Mouse (Mus musculus): ENCODE measurements around the gene Slc30a3.

Slc30a3 gene

DNA sequence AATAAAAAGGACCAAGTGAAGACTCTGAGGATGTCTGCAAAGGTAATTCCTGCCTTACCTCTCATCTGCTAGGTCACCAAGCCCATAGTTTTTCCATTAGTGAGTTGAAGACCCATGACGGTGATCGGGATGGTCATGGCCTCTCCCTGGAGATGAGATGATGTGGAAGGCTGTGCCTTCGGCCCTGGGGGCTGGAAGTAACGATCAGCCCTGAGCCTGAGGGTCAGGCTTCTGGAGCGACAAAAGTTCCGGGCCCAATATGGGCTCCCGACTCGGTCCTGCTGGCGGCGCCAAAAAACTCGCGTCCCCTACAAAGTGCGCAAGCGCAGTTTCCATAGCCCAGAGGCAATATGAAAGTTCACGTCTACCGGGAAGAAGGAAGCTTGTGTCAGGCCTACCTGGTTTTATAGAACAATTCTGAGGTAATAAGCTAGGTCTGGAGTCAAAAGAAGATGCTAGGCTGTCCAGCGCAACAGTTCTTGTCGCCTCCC, at the start of gene Slc30a3:
Gene Slc30a3, minus strand, starts transcription at position 238 of the 491 bp plus-strand sequence.
- no peak for DNase-seq

DNA sequence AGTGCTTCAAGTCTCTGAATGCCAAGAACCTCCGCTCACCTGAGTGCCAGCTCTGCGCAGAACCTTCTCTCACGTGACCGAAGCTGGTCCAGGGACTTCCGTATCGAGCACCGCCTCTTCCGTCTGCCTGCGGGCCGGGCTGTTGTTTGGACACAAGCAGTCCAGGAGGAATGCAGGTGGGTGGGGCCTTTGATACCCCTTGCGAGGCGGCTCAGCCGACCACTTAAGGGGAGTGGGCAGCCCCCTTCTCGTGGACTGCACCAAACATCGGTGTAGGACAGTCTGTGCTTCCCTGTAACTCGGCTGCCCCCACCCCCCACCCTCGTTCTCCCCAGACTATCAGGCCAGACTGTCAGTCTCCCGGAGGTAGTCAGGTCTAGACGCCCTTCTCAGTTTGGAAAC, 46.1 kb upstream of the Slc30a3 start, which contains the start of gene Mpv17:
Gene Mpv17, minus strand, starts transcription at position 100 of the 402 bp plus-strand sequence.
- DNase-seq = peak; percentile 76

DNA sequence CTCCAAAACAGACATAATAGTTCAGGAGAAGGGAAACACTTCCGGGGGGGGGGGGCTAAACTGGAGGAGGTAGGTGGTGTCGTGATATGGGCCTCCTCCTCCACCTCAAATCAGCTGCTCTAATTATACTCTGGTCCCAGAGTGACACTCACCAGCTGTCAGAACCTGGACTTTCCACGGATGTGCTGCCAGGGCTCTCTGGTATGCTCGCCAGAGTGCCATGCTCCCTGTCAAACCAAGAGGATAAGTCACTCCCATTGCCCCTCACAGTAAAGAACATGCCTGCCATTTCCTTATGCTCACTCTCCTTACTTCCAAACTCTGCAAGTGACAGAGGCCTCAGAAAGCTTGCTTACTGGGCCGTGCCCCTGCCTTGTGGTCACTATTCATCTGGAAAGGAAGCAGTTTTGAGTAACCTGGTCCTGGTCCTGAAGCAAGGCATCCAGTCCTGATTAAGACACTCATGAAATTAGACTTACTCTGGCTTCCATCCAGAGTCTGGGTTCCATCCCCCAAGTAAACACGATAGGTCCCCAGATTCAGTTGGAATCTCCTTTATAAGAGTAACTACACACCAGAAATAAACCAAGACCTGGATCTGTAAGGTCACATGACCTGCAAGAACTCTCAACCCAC, 45.6 kb upstream of the Slc30a3 start:
- peak; percentile 5 for DNase-seq

DNA sequence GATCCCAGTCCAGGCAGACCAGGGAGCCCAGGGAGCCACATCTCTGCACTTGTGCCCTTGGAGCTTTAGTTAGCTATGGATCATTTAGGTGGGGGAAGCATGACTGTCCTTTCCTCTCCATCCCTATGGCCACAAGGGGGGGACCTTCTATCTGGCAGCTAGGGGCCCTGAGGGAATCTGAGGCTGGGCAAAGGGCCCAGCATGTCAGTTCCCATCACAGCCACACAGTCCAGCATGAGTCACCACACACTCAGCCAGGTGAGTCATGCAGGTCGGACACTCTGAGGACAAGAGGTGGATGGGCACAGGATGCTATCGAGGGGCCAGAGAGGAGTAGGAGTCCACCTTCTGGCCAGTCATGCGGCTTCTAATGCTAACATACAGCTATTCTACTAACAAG, 43.7 kb upstream of the Slc30a3 start:
- no peak for DNase-seq

DNA sequence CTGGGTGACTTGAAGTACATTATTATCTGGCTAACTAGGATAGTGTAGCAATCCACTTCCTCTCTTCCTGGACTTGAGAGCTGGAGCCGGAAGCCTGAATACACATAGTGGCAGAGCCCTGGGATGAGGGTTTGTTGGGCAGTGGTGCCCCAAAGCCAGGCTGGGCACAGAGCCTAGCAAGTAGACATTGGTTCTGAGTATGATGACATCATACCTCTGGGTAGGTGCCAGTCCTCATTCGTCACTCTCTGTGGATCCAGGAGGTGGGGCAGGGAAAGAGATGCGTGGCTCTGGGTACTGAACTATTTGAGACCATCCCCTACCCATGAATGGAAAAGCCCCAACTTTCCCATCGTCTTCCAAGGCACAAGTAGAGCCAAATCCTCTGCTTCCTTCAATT, 41.7 kb upstream of the Slc30a3 start:
- DNase-seq = no peak

DNA sequence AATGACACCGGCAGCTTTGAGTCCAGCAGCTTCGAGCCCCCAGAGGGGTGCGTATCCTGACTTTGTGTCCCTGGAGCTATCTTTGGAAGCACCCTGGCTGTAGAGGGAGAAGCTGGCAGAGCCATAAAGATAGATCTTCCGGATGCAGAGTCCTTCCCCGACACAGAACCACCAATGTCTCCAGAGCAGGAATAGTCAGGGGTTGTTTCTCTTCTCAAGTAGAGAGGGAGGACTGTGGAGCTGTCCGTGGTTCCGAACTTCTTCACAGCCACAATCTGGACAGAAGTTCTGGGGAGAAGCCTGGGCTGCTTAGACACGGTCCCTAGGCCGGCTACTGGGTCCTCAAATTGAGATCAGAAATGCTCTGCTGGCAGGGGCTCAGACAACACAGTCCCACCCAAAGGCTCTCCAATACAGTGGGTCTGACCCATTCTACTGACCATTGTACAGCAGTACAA, 31.0 kb upstream of the Slc30a3 start:
- DNase-seq = no peak

DNA sequence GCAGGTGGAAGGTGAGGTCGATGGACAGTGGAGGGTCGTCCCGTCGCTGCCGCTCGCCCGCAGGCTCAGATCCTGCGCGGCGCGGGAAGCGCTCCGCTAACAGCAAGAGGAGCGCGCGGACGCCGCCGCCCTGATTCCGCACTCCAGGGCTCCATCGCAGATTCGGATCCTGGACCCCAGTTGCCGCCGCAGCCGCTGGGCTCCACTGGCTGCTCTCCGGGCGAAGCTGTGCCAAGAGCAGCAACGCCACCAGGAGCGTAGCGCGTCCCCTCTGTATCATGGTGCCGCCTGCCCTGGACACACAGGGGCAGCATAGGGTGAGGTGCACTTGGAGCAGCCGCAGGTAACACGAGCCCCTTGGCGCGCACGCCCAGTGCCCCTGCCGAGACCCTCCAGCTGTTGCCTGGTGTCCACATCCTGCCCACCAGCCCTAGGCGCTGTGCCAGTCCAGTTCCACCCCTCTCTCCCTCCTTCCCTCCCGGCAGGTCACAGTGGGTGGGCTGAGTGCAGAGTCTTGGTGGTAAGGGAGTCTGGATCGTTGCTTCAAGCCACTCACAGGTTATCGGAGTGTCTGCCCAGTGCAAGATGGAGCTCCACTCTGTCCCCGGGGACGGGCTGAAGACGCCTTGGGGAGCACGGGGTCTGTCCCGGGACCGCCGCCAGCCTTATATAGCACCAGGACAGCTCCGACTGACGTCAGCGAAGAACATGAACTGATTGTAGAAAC, 30.4 kb upstream of the Slc30a3 start, which contains the start of gene Ucn:
Gene Ucn, minus strand, starts transcription at position 589 of the 727 bp plus-strand sequence.
- DNase-seq = no peak

DNA sequence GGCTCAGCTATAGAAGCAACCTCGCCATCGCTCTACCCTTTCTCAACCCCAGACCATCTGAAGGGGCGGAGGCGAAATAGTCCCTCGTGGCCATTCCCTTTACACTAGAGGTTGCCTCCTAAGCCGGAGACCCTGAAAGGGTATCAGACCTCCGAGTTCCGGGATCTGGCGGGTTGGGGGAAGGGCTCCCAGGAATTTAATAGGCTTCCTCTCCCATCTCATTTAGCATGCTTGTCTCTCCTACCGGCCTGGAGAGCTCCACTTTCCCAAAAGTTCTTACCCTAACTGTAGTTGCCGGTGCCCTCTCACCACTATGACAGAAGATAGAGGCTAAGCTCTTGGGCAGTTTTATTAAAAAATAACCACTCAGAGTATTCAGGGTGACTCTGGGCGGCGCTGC, 29.6 kb upstream of the Slc30a3 start:
- DNase-seq = no peak

DNA sequence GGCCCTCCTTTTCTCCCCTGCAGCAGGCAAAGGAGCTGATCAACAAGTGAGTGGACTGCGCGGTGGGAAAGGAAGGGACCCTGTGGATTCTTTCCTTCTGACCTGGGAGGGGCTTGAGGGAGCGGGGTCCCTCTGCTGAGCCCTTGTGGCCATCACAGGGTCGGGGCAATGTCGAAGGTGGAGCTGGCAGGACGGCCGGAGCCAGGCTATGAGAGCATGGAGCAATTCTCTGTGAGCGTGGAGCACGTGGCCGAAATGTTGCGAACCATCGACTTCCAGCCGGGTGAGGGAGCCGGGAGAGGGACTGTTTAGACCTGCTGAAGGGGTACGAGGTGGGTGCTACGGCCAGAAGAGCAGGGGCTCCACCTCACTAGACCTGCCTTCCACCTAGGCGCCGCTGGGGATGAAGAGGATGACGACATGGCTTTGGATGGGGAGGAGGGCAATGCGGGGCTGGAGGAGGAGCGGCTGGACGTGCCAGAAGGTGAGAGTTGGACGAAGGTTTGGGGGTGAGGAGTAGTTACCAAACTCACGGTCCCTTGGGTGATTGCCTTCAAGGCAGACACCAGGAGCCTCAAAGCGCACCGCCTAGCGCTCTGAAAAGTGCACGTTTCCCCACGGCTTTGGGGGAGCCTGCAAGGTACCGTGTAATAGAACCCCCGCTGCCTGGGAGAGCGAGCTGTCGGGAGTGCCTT, 28.8 kb upstream of the Slc30a3 start:
- no peak for DNase-seq

DNA sequence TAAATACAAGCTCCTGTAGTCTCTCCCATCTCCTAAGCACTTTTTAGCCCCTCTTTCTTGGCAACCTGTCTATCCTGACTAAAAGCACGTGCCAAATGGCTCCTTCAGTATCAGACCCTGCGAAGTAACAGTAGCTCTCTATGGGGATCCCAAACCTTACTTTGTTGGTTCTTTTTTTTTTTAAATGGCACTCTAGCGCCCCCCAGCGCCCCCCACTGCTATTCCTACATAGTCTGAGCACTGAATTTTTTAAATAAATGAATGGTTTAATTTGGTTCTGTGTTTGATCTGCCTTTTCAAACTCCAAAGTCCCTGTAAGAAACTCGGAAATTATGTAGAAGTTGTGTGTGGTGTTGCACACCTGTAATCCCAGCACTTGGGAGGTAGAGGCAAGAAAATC, 18.0 kb upstream of the Slc30a3 start:
- no peak for DNase-seq

DNA sequence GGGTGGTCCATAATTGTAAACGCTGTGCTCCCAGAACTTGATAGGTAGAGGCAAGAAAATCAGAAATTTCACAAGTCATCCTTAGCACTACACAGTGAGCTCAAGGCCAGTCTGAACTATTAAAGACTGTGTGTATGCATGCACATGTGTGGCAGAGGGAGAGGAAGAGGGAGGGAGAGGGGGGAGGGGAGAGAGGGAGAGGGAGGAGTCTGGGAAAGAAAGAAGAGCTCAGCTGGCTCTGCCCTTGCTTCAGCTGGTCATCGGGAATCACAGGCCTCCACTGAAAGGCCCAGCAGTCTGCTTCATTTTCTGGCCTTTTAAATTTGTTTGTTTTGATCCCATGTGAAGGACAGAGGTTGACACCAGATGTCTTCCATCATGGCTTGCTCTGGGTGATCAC, 15.4 kb upstream of the Slc30a3 start:
- no peak for DNase-seq

DNA sequence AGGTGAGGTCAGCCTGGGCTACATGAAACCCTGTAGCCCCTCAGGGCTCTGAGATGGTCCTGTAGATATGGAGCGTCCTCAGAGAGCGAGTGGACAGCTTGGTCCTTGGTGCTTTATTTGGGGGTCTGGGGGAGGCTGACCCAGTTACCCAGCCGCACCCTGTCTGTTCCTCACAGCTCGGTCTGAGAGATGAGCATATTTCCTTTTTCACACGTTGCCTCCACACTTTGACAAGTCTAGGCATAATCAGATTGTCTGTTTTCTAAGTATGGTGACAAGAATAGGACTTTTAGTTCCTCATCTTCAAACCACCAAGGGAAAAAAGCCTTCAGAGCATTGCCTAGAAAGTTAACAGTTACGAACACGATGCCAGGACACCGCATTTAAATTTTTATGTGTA, 13.1 kb upstream of the Slc30a3 start:
- no peak for DNase-seq

DNA sequence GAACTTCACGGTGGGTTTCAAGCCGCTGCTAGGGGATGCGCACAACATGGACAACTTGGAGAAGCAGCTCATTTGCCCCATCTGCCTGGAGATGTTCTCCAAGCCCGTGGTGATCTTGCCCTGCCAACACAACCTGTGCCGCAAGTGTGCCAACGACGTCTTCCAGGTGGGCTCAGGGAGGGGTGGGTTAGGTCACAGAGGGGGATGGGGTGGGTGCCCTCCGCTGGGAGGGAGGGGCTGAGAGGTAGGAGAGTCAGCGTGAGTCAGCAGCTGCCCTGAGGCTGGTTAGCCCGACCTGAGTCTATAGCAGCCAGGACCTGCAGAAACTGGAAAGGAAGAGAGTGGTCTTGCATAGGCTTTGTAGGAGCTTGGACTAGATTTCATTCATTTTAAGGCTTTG, 8.9 kb upstream of the Slc30a3 start:
- DNase-seq = no peak

DNA sequence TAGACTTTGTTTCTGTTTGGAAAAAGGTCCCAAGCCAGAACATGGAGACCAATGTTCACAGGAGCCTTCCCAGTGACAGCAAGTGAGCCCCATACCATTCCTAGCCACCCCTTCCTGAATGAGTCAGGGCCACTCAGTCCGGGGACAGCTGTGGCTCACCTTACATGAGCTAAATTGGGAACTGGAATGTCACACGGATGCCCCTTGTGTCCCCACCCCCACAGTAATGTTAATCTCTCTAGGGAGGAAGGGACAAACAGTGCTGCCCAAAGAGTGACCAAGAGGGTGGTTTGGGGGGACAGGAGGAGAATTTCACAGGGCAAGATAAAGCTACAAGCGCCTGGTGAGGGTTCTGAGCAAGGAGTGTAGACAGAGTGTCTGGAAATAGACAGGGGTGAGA, 8.3 kb upstream of the Slc30a3 start, which contains the start of gene Trim54:
Gene Trim54, plus strand, starts transcription at position 359 of the 400 bp plus-strand sequence.
- no peak for DNase-seq

DNA sequence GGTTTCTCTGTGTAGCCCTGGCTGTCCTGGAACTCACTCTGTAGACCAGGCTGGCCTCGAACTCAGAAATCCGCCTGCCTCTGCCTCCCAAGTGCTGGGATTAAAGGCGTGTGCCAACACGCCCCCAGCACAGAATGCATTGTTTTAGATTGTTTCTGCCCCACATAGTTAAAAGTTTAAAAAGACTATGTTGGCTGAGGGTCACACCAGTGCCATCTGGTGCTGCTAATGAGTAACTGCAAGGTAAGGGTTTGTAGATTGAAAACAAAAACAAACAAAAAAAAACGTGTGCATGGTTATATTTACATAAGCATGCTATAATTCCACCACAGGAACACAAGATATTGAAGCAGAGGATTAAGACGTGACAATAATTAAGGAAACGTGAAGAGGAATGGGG, 2.7 kb upstream of the Slc30a3 start:
- no peak for DNase-seq

DNA sequence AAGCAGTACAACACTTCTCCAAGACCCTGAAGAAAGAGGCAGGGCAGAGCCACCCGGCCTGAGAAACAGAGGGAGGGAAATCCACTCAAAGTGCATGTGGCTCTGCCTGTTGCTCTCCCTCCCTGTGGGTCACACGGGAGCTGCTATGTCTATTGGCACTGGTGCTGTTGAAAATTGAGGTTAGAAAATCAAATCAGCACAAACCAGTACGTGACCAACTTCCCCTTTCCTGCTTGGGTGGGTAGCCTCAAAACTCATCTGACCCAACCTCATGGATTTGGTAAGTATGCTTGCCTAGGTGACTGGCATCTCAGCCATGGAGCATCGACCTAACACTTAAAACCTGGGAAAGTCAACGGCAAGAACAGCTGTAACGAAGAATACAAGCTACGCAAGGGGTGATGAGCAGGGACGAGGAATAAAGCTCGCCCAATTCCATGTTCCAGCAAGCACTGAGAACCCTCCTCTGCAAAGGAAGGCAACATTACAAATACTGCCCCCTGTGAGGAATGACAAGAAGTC, 2.2 kb downstream of the Slc30a3 start, which contains the start of gene Dnajc5g:
Gene Dnajc5g, plus strand, starts transcription at position 472 of the 522 bp plus-strand sequence.
- DNase-seq = no peak

DNA sequence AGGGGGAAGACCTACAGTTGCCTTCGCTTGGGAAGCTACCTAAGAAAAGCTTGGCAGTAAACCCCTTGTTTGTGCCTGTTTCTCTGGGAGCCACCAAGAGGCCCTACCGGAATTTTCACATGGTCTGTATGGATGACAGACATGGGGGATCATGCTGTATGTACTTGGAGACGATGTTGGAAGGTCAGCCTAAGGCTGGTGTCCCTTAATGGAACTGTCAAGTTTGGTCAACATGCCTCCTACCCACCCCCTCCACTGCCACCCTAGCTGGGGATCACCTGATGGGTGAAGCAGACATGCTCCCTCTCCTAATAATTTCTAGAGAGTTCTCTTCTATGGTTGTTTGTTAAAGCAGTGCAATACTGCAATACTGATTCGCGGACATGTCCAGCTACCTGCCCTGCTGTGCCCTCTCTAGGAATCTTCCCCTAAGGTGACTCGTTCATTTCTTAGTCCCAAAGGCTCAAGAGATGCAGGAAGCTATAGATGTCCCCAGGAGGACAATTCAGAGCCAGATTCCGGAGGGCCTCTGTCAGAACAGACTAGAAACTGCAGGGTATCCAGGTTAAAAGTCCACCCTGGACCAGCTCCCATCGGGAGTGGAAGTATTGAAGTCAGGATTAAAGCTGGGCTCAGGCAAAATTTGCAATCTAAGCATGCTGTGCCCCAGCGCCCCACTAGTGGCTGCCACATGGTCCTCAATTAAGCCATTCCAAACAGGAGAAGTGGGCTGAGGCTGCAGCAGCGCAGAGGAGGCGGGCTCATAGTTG, 12.1 kb downstream of the Slc30a3 start:
- DNase-seq = no peak

DNA sequence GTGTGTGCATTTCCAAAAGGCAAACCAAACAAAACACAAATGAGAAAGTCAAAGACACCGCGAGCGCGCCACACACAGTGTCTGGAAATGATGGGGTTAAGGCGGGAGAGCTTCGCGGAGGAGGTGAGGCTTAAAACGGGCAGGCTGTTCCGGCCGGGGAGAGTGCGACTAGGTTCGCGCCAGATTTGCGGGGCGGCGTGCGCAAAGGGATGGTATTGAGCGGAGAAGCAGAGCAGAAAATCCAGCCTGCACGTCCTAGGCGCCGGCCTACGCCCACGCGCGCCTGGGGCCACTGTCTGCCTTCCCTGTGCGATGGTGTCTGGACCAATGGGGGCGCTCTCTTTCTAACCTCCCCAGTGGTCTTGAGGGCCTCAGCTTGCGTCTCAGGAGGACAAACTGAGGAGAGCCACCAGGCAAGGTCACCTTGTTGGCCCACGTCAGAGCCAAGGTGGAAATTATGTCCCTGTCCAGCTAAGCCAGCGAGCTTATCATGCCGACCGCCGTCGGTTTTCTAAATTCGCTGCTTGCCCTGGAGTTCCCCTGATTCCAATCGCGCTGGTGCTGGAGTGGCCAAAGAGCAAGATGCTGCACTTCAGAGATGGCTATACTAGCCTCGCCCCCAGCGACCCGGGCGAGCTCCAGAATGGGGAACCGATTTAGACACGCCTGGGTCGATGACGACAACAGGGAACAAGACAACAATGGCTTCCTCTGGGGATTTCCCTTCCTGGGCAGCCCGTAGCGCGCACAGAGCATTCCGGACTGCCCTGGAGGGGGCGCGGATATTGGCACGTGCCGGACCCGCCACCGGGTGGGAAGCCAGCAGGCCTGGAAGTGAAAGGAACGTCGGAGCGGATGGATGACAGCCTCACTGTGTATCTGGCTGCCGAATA, 13.0 kb downstream of the Slc30a3 start:
- peak; percentile 49 for DNase-seq

DNA sequence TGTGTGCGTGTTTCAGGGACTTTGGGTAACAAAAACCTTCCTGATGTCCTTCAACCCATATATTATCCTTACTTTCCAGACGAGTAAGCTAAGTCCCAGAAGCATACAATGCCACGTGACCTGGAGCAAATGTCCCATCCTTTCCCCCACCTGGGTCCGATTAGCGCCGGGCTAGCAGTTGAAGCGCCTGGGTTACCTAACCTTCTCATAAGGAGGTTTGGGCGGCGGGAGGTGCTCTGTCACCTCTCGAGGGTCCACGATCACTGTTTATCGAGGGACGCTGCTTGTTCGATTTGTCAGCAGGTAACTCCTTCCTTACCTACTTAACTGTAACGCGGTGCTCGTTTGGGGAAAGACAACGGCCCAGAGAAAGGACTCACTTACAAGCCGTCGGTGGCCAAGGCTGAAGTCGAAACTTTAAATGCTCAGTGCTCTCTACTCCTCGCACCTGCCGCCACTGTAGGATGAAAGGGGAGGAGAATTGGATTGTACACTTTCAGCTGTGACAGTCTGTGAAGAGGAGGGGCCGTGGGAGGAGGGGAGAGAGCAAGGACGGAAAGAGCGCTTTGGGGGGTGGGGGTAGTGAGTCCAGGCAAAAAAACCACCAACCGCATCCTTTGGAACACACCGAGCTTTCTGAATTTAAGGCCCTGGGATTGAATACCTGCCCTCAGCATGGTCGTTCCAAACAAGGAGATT, 13.8 kb downstream of the Slc30a3 start:
- DNase-seq = peak; percentile 55

Data from thymus, postnatal 14 days (tissue).